Mouse (Mus musculus) mouse trophoblast stem cell (cell line): Measurements from ENCODE around the gene Ostm1.

Source experiments
- in situ Hi-C, 2 experiments: fragments of 300-500 bp; cut with MseI, MboI; formaldehyde crosslinking; loops; 2 replicates in 1 of 2; 3 replicates in 1 of 2; pipeline ENCODE4 v1.15.1; 2025

Gene Ostm1

DNA sequence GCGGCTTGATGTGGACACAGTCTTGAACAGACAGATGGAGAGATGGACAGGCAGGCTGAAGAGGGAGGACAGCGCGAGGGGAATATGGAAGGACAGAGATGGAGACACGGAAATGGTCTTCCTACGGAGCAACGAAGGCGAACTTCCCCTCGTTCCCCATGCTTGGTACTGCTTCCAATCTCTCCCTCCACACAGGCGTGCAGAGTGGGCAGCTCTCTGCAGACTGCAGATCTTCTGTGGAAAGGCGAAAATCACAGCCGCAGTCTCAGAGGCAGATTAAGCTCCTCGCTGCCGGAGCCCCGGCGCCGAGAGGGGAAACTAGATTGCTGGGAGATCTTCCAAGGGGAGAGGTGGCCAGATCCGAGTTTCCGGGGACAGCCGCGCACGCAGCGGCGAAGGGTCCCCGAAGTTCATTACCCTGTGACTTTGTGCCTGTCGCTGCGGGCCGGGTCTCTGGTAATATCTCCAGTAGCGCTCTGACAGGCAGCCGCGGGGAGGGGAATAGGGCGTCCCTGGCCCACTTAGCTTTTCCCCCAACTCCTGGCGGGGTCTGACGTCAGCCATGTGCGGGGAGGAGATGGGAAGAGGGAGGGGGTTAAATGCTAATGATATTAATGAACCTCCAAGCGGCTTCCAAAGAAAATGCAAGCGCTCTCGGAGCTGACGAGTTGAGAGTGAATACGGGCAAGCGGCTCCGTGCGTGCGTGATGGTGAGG is at the start of gene Ostm1, which contains the start of gene Nr2e1:
Gene Ostm1 (plus strand): TSS at position 666 of the 716 bp plus-strand sequence.
Gene Nr2e1 (minus strand): TSS at position 476 of the 716 bp plus-strand sequence.
- in situ Hi-C loops = no loop called here

DNA sequence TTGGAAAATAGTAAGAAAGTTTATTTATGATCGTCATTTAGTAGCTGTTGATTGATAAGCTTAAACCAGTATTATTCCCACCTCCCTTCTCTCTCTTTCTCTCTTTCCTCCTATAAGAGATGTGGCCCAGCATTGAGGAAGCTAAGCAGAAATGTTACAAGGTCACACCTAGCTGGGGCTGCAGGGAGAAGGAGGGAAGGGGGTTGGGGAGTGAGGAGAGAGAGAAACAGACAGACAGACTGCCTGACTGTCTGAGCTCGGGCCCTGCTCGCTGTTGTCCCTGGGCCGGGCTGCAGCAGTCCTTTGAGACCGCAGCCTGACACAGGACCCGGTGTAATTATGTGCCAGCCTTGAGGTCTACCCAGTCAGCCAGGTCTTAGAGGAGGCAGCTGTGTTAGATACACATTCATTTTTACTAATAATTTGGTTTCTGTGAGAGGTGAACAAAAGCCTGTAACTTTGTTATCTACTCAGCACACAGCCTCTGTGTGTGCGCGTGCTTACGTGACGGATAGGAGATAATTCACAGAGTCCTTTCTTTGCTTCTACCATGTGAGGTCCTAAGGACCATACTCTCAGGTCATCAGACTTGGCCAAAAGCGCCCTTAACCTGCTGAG is 49.7 kb upstream of the Ostm1 start:
- in situ Hi-C loops = no loop called here

DNA sequence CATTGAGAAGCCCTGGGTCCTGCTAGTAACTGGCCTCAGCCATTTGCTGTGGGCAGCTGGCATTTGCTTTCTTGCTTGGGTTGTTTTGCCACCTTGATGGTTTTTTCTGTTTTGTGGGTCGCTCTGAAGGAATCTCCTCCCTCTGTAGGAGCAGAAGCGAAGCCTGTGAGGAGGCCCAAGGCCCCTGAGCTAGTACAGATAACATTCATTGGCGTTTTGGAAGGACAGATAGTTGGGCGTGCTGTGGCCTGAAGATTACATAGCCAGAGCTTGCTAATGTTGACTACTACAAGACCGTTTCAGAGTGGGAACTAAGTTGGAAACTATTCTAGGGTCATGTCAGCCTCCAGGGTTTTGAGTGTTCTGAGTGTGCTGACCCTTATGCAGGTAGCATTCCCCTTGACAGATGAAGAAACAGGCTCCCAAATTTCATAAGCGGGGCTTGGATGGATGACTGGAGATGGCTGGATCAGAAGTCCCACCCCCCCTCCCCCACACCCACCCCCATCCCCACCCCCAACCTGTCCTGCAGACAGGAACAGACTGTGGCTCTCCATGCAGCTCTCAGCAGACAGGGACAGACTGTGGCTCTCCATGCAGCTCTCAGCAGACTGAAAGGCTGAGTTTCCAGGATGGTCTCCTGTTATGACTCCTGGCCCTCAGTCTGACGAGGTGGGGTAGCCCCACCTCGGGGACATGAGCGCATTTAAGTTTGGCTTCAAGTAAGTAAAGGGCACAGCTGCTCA is 45.9 kb upstream of the Ostm1 start:
- in situ Hi-C loops = no loop called here

DNA sequence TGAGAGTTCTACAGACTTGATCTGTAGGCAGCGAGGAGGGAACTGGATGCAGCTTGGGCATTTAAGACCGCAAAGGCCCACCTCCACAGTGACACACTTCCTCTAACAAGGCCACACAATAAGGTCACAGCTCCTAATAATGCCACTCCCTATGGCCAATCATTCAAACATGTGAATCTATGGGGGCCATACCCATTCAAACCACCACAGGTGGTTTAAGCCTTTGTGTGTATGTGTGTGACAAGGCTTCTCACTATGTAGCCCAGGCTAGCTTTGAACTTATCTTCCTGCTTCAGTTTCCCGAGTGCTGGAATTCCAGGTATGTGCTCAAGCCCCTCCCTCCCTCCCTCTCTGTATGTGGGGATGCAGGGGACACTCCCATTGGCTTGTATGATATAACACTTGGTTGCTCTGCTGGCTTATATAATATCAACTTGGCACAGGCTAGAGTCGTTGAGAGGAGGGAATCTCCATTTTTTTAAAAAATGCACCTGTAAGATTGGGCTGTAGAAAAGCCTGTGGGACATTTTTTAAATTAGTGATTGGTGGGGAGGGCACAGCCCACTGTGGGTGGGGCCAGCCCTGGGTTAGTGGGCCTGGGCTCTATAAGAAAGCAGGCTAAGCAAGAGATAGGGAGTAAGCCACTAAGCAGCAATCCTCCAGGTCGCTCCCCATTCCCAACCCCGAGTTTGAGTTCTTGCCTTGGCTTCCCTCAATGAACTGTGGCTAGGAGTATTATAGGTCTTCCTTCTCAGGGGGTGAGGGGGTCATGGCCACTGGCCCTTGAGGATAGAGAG is 37.7 kb upstream of the Ostm1 start:
- in situ Hi-C loops = no loop called here

DNA sequence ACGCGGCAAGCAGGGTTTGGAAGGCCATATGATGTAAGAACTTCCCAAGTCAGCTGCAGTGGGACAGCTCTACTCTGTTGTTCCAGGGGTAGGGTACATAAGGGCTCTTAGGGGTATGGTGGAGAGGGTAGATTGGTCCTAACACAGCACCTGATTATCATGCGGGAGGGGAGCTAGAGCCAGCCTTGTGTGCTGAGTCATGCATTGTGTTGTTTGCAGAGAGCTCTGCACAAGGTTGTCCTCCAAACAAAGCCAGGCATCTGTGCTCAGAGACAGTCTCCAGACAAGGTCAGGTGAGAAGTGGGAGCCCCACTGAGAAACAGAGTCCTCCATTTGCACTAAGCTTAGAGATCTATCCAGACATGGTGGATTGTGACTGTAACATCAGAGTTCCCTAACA is 37.1 kb upstream of the Ostm1 start:
- in situ Hi-C loops = no loop called here

DNA sequence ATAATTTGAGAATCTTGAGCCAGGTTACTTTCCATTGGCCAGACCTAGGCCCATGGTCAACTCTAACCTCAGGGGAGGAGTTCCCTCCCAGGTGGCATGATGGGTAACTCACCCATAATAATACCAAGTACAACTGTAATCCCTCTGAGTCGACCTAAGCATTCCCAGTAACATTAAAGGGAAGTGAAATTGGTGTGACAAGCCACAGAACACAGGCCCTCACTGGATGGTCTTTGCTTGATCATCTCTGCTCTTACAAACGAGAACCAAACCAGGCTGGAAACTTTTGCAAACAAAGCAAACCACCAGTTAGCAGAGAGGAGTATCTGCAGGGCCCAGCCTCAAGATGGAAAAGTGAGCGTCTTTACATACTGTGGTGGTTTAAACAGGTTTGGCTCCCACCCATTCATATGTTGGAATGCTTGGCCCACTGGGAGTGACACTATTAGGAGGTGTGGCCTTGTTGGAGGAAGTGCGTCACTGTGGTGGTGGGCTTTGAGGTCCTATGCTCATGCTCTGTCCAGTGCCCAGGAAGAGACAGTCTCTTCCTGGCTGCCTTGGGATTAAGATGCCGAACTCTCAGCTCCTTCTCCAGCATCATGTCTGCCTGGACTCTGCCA is 23.9 kb upstream of the Ostm1 start:
- in situ Hi-C loops = no loop called here

DNA sequence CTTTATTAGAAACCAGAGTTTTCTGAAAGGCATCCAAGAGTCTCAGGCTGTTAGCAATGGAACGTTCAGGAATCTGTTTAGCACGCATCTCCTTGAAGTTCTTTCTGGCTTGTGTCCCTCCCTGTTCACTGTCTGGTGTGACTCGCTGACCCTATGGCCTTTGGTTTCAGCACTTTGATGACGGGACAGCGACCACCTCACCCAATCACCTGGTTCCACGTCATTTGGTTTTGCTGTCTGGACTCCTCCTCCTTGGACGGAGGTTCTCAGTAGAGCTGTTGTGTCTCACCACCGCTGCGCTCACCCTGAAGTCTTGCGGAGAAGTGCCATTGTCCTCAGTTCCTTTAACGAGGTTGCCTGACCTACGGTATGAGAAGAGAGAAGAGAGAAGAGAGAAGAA is 21.4 kb upstream of the Ostm1 start:
- in situ Hi-C loops = no loop called here

DNA sequence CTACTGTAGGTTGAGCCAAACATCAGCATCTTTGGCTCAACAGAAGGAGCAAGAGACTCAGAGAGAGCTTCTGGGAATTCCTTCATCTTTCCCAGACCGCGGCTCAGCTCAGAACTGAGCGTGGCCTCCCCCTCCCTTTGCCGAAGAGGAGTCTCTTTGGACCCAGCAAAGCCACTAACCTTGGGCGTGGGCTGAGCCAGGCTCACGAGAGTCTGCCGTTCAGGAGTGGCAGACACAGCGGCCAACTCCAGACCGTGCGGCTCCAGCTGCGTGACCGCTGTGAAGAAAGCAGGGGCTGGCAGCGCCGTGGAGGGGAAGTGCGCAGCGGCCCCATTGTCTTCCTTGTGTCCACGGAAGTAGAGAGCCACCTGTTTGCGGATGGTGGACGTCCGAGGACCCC is 11.1 kb upstream of the Ostm1 start:
- in situ Hi-C loops = no loop called here

DNA sequence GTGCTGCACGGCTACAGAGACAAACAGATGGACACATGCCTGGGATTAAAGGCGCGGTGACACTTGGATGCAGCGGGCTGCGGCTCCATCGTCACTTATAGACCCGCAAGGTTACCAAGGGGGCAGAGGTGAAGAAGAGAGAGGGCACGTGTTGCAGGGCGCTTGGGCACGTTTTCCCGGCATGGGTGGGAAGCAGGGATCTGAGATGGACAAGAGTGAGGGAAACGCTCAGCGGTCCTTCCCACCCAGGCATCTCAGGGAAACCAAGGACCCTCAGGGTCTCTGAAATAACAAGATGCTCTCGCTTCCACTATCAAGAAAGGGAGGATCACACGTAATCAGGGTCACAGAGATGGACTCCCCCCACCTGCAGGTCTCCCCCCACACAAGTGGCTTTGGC is 10.7 kb upstream of the Ostm1 start:
- in situ Hi-C loops = no loop called here

DNA sequence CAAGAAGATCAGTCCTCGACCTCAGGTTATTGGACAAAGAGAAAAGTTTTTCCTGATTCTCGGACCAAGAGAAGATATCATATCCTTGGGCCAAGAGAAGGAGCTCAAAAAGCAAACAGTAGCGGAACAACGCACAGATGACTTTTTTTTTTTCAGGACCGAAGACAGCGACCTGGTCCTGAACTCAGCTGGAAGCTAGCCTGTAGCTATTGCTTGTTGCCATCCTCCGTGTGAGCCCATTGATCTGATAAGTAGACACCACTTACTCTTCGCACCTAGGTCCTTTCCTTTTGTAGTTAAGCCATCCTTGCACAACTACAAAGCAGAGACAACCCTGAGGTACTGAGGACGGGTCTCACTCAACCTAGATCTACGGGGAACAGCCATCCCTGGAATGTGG is 9.0 kb upstream of the Ostm1 start:
- in situ Hi-C loops = no loop called here

DNA sequence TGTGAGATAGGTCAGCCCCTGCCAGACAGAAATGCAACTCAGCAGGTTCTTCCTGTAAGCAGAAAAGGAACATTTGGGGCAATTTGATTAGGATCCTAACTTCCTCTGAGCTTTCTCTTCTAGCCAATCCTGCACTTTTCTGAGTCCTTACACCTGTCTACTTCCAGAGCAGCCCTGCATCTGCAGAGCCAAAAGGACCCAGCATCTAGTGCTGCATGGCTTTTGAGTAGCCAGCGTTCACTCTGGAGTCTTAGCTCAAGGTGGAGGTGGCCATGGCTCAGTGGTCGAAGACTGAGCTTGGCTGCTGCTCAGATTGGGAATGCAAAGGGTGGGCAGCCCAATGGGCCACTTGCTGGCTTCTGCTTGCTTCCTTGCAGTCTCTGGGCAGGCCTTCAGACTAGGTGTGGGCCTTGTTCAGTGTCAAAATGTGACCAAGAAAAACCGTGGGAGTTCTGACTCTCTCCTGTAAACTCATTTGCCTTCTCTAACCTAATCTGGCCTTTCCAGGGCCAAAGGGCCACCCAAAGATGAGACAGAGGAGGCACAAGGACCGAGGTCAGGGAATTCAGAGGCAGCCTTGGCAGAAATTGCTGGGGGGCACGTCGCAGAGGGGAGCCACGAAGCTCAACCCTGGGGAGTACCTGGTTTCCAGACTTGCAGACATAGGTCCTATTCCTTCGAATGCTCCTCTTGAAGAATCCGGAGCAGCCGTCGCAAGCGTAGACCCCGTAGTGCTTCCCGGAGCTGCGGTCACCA is 5.9 kb upstream of the Ostm1 start:
- in situ Hi-C loops = no loop called here

DNA sequence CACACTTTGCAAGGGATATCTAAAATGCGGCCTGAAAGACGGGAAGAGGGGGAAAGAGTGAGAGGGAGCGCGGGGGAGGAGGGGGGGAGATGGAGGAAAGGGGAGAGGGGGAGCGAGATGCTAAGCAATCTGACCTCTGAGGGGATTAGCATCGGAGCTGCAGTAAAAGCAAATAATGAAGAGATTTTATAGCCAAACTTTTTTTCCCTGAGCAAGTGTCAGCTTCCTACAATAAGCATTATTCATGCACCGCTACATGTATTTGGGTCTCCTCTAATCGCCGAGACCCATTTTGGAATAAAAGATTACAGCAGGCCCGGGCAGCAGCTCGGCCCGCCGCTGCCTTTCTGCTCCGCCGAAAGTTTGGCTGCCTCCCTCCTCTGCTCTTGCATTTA is 5.3 kb upstream of the Ostm1 start:
- in situ Hi-C loops = no loop called here

DNA sequence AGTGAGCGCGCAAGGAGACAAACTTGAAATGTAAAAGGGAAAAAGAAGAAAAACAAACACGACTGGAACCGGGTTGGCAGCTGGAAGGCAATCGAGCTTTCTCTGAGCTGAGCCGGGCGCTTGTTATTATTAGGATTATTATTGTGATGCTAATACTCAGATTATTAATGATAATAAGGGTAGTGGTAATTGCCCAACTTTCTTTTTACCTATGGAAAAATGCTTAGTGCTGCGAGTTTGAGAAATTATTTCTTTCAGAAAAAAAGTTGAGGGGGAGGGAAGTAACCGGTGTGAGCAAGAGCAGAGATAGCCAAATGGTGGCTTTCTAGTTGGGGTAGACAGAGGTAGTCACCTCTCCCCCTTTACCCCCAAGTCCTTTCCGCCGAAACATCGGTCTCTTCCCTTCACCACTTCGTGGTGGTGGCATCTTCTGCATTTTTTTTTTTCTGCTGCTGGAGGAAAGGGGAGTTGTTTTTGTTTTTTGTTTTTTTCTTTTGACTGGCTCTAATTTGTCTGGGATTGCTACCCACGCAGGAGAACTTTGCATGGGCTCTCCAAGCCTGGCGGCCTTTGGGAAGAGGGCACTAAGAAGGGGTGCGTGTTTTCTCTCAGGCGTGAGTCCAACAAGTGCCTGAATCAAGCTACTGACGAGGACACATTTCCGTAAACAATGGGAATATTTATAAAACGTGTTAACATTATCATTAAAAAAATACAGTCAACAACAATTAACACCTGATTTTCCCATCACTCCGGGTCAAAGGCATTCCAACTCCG is 4.7 kb upstream of the Ostm1 start:
- in situ Hi-C loops = no loop called here

DNA sequence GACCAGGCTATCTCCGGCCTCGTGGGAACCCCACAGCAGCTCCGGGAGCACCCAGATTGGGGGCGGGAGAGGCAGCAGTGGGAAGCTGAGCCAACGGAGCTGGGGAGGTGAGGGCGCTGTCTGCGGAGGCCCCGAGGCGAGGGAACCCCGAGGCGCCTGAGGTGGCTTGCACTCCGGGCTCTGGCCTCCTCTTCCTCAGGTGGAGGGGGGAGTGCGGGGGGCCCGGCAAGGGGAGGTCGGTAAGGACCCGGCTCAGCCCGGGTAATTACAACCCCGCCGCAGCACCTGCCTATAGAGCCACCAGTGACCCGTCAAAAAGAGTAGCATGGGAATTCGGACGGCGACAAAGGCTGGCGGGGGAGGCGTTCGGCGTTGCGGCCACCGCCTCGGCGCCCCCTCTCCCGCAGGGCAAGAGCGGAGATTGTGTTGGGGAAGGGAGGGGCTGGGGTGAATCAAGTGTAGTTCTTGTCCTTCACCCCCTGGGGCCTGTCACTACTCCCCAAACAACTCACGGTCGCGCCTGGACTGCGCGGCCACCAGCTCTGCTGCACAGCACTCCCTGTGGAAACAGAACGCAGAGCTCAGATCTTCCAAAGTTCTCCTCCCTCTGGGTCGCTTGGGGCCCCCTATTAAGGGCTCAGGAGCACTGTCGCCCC is 4.0 kb upstream of the Ostm1 start:
- in situ Hi-C loops = no loop called here

DNA sequence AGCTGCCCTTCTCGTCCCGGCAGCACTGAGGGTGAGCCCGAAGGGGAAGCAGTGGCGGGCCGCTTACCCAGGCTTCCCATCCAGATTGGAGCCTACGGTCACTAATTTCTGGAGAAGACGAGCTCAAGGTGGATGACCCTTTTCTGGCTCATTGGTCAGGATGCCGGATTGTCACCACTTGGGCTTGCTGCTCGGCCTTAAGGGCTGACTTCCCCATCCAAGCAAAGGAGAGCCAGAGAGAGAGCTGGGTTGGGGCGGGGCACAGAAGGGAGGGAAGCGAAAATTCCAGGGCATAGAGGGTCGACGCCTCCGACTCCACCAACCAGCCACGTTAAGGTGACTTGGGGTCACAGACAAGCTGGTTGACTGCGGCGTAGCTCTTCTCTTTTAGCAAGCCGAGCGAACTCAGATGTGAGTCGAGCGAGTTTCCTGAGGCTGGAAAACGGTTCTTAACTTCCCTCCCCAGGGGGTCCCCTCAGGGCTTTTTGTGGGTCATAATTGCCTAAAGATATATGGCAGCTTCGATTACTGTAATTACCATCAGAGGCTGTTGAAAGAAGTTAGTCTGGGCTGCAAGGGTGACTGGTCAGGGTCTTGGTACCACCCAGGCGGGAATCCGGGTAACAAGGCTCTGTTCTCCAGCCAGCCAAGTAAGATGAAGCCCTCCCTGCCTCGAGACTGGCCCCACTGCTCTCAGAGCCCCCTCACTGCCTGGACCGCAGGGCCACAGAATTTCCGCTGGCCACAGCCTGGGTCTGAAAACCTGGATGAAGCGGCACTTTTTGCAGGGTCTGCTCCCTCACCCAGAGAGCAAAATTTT is 3.3 kb upstream of the Ostm1 start:
- in situ Hi-C loops = no loop called here

DNA sequence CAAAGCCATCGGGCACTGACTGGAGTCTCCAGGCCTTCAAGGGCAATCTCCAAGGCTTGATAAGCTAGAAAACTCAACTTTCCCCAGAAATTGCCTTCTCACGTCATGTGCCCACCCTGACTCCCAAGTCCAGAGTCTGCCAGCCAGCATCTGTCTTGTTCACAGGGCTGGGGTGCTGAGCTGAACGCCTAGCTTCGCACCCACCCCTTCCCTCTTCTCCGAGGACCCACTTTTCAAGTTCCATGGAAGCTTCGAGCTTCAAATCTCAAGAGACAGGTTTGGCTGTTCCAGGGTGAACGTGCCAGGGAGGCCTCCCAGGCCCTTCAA is 2.7 kb upstream of the Ostm1 start:
- in situ Hi-C loops = no loop called here

DNA sequence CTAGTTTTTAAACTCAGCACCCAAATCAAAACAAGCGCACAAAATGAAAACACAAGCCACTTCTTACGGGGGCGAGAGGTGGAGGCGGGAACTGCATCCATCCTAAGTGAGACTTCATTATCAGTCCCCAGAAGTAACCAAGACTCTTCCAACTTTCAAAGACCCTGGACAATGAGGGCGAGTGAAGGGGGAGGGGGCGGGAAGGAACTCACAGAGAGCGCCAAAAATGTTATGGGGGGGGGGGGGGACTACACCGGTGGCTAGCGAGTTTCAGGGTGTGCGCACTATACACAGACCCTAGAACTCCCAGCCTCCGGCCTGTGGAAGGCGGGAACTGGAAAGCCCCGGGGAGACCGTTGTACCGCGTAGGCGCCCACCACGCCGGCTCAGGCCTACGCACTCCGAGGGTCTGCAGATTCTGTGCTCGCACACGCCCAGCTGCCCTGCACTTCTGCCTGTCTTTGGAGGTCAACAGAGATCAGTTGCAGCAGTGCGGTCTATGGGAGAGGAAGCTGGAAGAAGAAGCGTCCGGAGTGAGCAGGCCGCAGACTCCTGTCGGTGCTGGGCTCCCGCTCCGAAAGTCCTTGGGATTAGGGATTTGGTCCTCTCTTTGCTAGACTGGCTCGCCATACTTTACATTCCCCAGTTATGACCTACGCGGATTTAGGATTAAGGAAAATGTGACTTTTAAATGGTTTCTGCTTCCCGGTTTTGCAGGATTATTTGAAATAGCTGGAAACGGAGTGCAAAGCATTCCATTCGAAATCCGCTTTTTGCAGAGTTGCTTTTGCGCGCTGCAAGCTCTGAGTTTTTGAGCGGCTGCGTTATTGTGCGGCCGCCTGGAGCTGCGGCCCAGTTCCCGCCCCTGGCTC is 1.7 kb upstream of the Ostm1 start:
- in situ Hi-C loops = no loop called here

DNA sequence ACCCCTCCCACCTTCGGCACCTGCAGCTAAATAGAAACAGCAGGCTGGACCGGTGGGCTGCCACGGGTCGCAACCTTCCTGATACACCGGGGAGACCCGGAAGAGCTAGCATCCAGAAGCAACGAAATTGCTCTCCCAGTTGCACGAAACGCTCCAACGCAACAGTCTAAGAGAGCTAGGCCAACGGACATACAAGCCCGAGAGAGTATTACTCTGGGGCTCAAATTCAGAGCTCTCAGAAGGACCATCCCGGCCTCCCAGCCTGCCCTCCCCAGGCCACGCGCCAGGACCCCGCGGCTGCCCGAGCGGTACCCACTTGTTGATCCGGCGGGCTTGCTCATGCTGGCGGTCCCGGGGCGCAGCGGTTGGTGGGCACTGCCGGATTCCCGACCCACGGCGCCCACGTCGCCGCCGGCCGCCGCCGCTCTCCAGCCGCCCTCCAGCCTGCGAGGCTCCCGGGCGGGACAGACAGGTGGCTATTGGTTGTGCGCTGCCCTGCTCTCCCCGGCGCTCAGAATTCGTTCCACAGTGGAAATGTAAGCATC is 984 bp upstream of the Ostm1 start:
- in situ Hi-C loops = no loop called here
